Mouse (Mus musculus): Measurements from ENCODE around the gene Eva1a. TPM values are rescaled to one million over a fixed set of nuclear protein-coding genes. Genes with fewer than 3 reads are reported as not detected.
A peak's percentile ranks its signal among the peaks of the same experiment; 100 is the strongest.

Eva1a gene
- polyA plus RNA-seq, 2 experiments = 3.1 to 6.4 TPM

DNA sequence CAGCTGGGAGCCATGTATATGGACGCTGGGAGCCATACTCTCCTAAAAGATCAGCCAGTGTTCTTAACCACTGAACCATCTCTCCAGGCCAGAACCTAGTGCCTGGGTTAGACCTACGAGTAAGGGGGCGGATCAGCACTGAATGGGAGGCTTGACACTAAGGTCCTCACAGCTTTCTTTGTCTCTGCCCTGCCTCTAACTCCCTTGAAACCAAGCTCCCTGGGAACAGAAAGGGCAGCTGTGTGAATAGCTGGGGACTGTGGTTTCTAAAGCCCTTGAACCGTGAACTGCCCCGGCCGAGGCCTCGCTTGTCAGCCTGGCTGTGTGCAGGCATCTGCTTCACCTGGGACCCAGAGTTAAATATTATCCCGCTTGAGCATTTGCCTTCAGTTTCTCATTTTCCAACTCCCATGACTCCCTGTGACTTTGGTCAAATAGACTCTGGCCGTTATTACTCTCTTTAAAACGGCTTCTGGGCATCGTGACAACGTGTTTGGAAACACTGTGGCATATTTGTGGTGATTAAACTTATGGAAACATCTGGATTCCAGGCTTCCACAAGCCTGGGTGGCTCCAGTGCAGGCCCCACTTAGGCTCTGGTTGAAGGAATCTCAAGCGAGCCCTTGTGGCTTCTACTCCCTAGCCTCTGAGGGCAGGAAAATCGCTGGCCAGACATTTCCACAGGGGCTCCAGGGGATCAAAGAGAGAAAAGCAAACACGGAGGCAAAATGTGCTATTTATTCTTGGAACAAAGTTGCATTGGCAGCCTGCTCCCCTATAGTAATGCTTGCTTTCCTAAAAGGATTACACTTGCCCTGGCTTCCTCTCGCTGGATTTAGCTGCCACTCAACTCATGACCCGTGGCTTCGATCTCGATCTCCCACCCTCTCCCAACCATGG, 11.0 kb upstream of the Eva1a start:
- Histone ChIP-seq H3K9ac (replicated peaks) (no peak overlapping the region), H3K4me3 (ENCODE audit: insufficient read depth in 1 of 2, low read depth in 2 of 2, low read length in 2 of 2) (no peak overlapping the region), H3K4me1 (replicated peaks; ENCODE audit: control insufficient read depth in 2 of 2, insufficient read depth in 2 of 2, low read length in 1 of 2) (no peaks in the 10 kb centered on the region; a peak in 1 of 4 replicates), H3K27me3 (ENCODE audit: control insufficient read depth, insufficient read depth, low read length) (no peaks in the 10 kb centered on the region), H3K4me2 (ENCODE audit: low read depth) (no peak overlapping the region), H3K27ac (no peak overlapping the region; the same call in 1 of the 2 replicates), H3K9me3 (ENCODE audit: control insufficient read depth, low read length) (no peaks in the 10 kb centered on the region), H3K36me3 (replicated peaks; ENCODE audit: control insufficient read depth, insufficient read depth, low read depth) (no peaks in the 10 kb centered on the region)
- TF ChIP-seq CTCF (IDR thresholded peaks at IDR 0.05; ENCODE audit: low read depth) = no peak
- TF ChIP-seq EP300 (IDR thresholded peaks at IDR 0.05; ENCODE audit: low read depth) = no peak
- DNase-seq (ENCODE audit: low read depth in 3 of 3, low spot score in 3 of 3) (peak; percentile 9 to 15 (median 11)), ATAC-seq (ENCODE audit: insufficient read depth) (peak; percentile 71)
- WGBS (ENCODE audit: insufficient replicate concordance) = 53% methylated on average over 19 of the region's 19 CpGs

DNA sequence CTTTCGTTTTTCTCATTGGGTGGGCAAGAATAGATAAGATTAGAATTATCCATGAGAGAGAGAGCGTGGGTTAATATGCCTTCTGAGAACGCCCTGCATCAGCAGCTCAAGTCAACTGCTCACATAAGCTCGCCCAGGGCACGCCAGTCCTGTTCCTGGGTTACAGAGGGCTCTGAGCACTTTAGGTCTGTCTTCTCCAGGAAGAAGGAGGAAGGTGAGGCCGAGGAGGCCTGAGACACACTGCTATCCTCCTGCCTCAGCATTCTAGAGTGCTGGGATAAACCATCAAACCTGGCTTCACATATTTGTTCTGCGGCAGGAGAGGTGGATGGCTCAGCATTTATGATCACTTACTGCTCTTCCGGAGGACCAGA, 10.3 kb upstream of the Eva1a start:
- WGBS (ENCODE audit: insufficient replicate concordance) = 62% methylated on average over 8 of the region's 8 CpGs
- no peak overlapping the region for H3K4me3 ChIP-seq (ENCODE audit: insufficient read depth in 1 of 2, low read depth in 2 of 2, low read length in 2 of 2)
- H3K4me1 ChIP-seq (replicated peaks; ENCODE audit: control insufficient read depth in 2 of 2, insufficient read depth in 2 of 2, low read length in 1 of 2) = no peaks in the 10 kb centered on the region; a peak in 1 of 4 replicates
- H3K9me3 ChIP-seq (ENCODE audit: control insufficient read depth, low read length) = no peaks in the 10 kb centered on the region
- no peaks in the 10 kb centered on the region for H3K27me3 ChIP-seq (ENCODE audit: control insufficient read depth, insufficient read depth, low read length)
- no peak for DNase-seq (ENCODE audit: low read depth in 3 of 3, low spot score in 3 of 3)
- no peak overlapping the region for H3K9ac ChIP-seq (replicated peaks)
- ATAC-seq (ENCODE audit: insufficient read depth) = no peak
- no peaks in the 10 kb centered on the region for H3K36me3 ChIP-seq (replicated peaks; ENCODE audit: control insufficient read depth, insufficient read depth, low read depth)
- H3K27ac ChIP-seq = no peak overlapping the region
- TF ChIP-seq EP300 (IDR thresholded peaks at IDR 0.05; ENCODE audit: low read depth) (no peak), CTCF (IDR thresholded peaks at IDR 0.05; ENCODE audit: low read depth) (no peak)
- no peak overlapping the region for H3K4me2 ChIP-seq (ENCODE audit: low read depth)

DNA sequence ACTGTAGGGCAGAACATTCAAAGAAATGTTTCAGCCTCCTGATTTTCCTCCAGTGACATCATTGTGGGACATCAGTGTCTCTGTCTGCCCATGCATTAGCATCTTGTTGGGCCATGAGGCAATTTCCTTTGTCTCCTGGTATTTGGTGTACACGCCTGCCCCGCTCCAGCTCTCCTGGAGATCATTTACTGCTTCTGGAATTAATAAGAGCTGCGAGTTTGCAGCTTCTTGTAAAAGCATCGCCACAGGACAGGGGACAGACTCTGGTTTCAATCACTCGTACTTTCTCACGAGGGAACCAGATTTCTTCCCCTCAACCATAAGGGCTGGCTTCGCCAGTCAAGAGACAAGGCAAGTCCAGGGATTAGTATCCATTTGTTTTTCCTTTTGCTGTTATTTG, 3.6 kb upstream of the Eva1a start:
- DNase-seq (ENCODE audit: low read depth in 3 of 3, low spot score in 3 of 3) (no peak), ATAC-seq (ENCODE audit: insufficient read depth) (no peak)
- no peak overlapping the region for H3K4me2 ChIP-seq (ENCODE audit: low read depth)
- H3K9ac ChIP-seq (replicated peaks) = no peak overlapping the region
- no peaks in the 10 kb centered on the region for H3K9me3 ChIP-seq (ENCODE audit: control insufficient read depth, low read length)
- no peak overlapping the region for H3K4me3 ChIP-seq (ENCODE audit: insufficient read depth in 1 of 2, low read depth in 2 of 2, low read length in 2 of 2)
- H3K36me3 ChIP-seq (replicated peaks; ENCODE audit: control insufficient read depth, insufficient read depth, low read depth) = no peaks in the 10 kb centered on the region
- TF ChIP-seq CTCF (IDR thresholded peaks at IDR 0.05; ENCODE audit: low read depth) (no peak), EP300 (IDR thresholded peaks at IDR 0.05; ENCODE audit: low read depth) (no peak)
- H3K27me3 ChIP-seq (ENCODE audit: control insufficient read depth, insufficient read depth, low read length) = peaks cover 12% of the 10 kb centered on the region
- H3K4me1 ChIP-seq (replicated peaks; ENCODE audit: control insufficient read depth in 2 of 2, insufficient read depth in 2 of 2, low read length in 1 of 2) = no peaks in the 10 kb centered on the region
- H3K27ac ChIP-seq = no peak overlapping the region
- 47% methylated on average over 7 of the region's 7 CpGs for WGBS (ENCODE audit: insufficient replicate concordance)

DNA sequence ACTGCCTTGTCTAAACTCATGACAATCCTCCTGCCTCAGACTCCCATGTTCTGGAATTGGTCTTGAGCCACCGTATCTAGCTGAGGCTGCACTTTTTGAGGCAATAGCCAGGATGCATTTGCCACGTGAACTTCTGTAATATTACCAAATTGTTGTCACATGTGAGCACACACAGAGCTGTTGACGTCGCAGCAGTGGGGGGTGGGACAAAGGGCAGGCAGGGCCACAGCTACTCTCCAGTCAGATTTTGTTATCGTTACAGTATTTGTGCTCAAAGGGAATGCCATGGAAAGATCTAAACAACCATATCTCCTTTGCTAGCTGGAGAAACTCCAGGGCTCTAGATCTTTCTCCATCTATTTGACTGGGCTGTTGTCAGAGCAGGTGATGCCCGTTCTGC, 1.6 kb upstream of the Eva1a start:
- Histone ChIP-seq H3K4me1 (replicated peaks; ENCODE audit: control insufficient read depth in 2 of 2, insufficient read depth in 2 of 2, low read length in 1 of 2) (no peaks in the 10 kb centered on the region), H3K9me3 (ENCODE audit: control insufficient read depth, low read length) (no peaks in the 10 kb centered on the region), H3K36me3 (replicated peaks; ENCODE audit: control insufficient read depth, insufficient read depth, low read depth) (no peaks in the 10 kb centered on the region), H3K4me2 (ENCODE audit: low read depth) (no peak overlapping the region), H3K27me3 (ENCODE audit: control insufficient read depth, insufficient read depth, low read length) (peaks cover 15% of the 10 kb centered on the region), H3K4me3 (ENCODE audit: insufficient read depth in 1 of 2, low read depth in 2 of 2, low read length in 2 of 2) (no peak overlapping the region), H3K27ac (no peak overlapping the region), H3K9ac (replicated peaks) (no peak overlapping the region)
- no peak for TF ChIP-seq EP300 (IDR thresholded peaks at IDR 0.05; ENCODE audit: low read depth)
- no peak for TF ChIP-seq CTCF (IDR thresholded peaks at IDR 0.05; ENCODE audit: low read depth)
- WGBS (ENCODE audit: insufficient replicate concordance) = 61% methylated on average over 6 of the region's 6 CpGs
- ATAC-seq (ENCODE audit: insufficient read depth) (no peak), DNase-seq (ENCODE audit: low read depth in 3 of 3, low spot score in 3 of 3) (no peak)

DNA sequence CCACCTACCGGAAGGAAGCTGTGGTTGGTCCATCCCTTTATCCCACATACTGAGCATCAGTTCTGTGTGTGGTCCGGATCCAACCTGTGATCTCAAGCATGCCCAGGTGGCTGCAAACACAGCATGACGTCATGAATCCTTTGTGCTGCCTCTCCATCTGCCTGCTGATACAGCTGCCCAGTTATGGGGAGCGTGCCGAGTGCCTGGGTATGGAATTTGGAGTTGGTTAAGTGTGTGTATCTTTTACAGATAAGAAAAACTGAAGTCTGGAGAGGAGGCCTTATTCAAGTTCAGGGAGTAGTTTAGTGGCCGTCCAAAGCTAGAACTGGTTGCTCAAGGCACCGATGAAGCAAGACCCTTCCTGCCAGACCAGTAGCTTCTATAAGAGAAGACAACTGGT, 875 bp upstream of the Eva1a start:
- no peaks in the 10 kb centered on the region for H3K9me3 ChIP-seq (ENCODE audit: control insufficient read depth, low read length)
- no peak overlapping the region for H3K9ac ChIP-seq (replicated peaks)
- ATAC-seq (ENCODE audit: insufficient read depth) (no peak), DNase-seq (ENCODE audit: low read depth in 3 of 3, low spot score in 3 of 3) (no peak)
- H3K36me3 ChIP-seq (replicated peaks; ENCODE audit: control insufficient read depth, insufficient read depth, low read depth) = no peaks in the 10 kb centered on the region
- H3K27me3 ChIP-seq (ENCODE audit: control insufficient read depth, insufficient read depth, low read length) = peaks cover 15% of the 10 kb centered on the region
- H3K4me3 ChIP-seq (ENCODE audit: insufficient read depth in 1 of 2, low read depth in 2 of 2, low read length in 2 of 2) = no peak overlapping the region
- no peak overlapping the region for H3K27ac ChIP-seq
- no peak overlapping the region for H3K4me2 ChIP-seq (ENCODE audit: low read depth)
- 0 out of 4 replicates have a peak, but pooled peaks cover 0 to 2% of the 10 kb centered on the region in 2 experiments for H3K4me1 ChIP-seq (replicated peaks; ENCODE audit: control insufficient read depth in 2 of 2, insufficient read depth in 2 of 2, low read length in 1 of 2)
- TF ChIP-seq EP300 (IDR thresholded peaks at IDR 0.05; ENCODE audit: low read depth) (no peak), CTCF (IDR thresholded peaks at IDR 0.05; ENCODE audit: low read depth) (no peak)
- 60% methylated on average over 7 of the region's 7 CpGs for WGBS (ENCODE audit: insufficient replicate concordance)
